Mouse (Mus musculus) heart, embryonic 13.5 days (tissue): ENCODE data around the gene Rnd1. TPM values are rescaled to one million over a fixed set of nuclear protein-coding genes. Genes with fewer than 3 reads are reported as not detected.

Source experiments
- ATAC-seq: fragments of 200-750 bp; cut with Nextera tagmentation; 2 replicates; pipeline ENCODE4 v1.8.0; 2017; ENCODE audit warnings: moderate TSS enrichment; ENCODE audit not compliant: insufficient number of reproducible peaks, low FRiP score, low TSS enrichment; ENCODE audit errors: extremely low read depth
- H3K27ac ChIP-seq: fragments of 300-500 bp; sonication (generic); replicated peaks from 2 replicates; pipeline ENCODE4 v1.5.1; 2015; ENCODE audit warnings: moderate library complexity, mild to moderate bottlenecking, inconsistent platforms
- H3K27me3 ChIP-seq: fragments of 300-500 bp; sonication (generic); replicated peaks from 2 replicates; pipeline ENCODE4 v1.6.1; 2015; ENCODE audit warnings: mild to moderate bottlenecking, inconsistent platforms
- H3K36me3 ChIP-seq: fragments of 300-500 bp; sonication (generic); 2 replicates; pipeline ENCODE4 v1.6.1; 2015; ENCODE audit warnings: mild to moderate bottlenecking, inconsistent platforms
- H3K4me1 ChIP-seq: fragments of 300-500 bp; sonication (generic); 2 replicates; pipeline ENCODE4 v1.6.1; 2015; ENCODE audit warnings: inconsistent platforms
- H3K4me2 ChIP-seq: fragments of 300-500 bp; sonication (generic); 2 replicates; pipeline ENCODE4 v1.6.1; 2015; ENCODE audit warnings: inconsistent platforms, mild to moderate bottlenecking, moderate library complexity
- H3K4me3 ChIP-seq: fragments of 300-500 bp; sonication (generic); 2 replicates; pipeline ENCODE4 v1.5.1; 2015; ENCODE audit warnings: moderate library complexity, mild to moderate bottlenecking, inconsistent platforms
- H3K9ac ChIP-seq: fragments of 300-500 bp; sonication (generic); 2 replicates; pipeline ENCODE4 v1.6.1; 2015; ENCODE audit warnings: inconsistent platforms, mild to moderate bottlenecking, moderate library complexity
- H3K9me3 ChIP-seq: fragments of 300-500 bp; sonication (generic); 2 replicates; pipeline ENCODE4 v1.6.1; 2016; ENCODE audit warnings: inconsistent platforms
- WGBS: fragments of 180-500 bp; shearing (Covaris S2); methylation state at CpG from one replicate; pipeline ENCODE4 v1.1.7; 2015; ENCODE audit warnings: mixed read lengths; 5-methylcytosine and 5-hydroxymethylcytosine counted together
- polyA plus RNA-seq: library from polyadenylated mRNA; unstranded; fragments of >200 nt; fragmentation: Nextera tagmentation; extraction: Ambion mirVana; gene quantifications from 2 replicates; pipeline ENCODE4 v1.2.1, GENCODE M21; 2015

The Rnd1 gene
- polyA plus RNA-seq, 1 experiment from 2014 or later: 1.3 TPM

DNA sequence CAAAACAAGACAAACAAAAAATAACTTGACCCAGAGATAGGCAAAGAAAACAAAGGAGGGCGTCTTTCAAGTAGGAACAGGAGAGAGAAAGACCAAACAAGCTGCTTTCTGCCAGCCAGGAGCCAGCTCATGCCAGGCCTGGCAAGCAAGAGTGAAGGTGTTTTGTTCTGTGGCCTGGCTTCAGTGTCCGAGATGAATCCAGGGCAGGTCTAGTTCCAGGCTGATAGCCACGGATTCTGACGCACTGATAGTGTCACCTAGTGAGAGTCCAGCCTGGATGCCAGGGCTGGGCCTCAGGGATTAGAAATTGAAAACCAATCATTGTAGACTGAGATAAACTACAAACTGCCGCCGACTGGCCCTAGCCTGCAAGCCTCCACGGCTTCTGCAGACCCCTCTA lies 716 bp upstream of the Rnd1 start:
- Histone ChIP-seq H3K4me1 (peaks cover 35% of the 10 kb centered on the region), H3K27me3 (peaks cover 55% of the 10 kb centered on the region), H3K36me3 (no peaks in the 10 kb centered on the region), H3K27ac (no peak overlapping the region), H3K4me2 (0 out of 2 replicates have a peak overlapping the region, but pooled peaks have one; percentile 97), H3K9ac (peak overlapping the region; percentile 7; the same call in 1 of the 2 replicates), H3K4me3 (no peak overlapping the region), H3K9me3 (no peaks in the 10 kb centered on the region)
- ATAC-seq: no peak
- 51% methylated on average over 7 of the region's 7 CpGs for WGBS

GRCm38 (mm10) chr15:98676471-98676870 lies 790 bp downstream of the Rnd1 start:
- 2% methylated on average over 9 of the region's 9 CpGs for WGBS
- Histone ChIP-seq H3K27ac (no peak overlapping the region), H3K9me3 (no peaks in the 10 kb centered on the region), H3K9ac (peak overlapping the region; percentile 78), H3K4me3 (peak overlapping the region; percentile 52), H3K4me1 (peaks cover 42% of the 10 kb centered on the region), H3K36me3 (no peaks in the 10 kb centered on the region), H3K27me3 (peaks cover 55% of the 10 kb centered on the region), H3K4me2 (peak overlapping the region; percentile 97)
- no peak for ATAC-seq

- ATAC-seq: no peak
- H3K4me2 ChIP-seq: peak overlapping the region; percentile 97
- H3K9me3 ChIP-seq: no peaks in the 10 kb centered on the region
- H3K36me3 ChIP-seq: no peaks in the 10 kb centered on the region
- peaks cover 42% of the 10 kb centered on the region for H3K4me1 ChIP-seq
- H3K27me3 ChIP-seq: peaks cover 49% of the 10 kb centered on the region
- H3K9ac ChIP-seq: peak overlapping the region; percentile 78
- no peak overlapping the region for H3K27ac ChIP-seq
- H3K4me3 ChIP-seq: peak overlapping the region; percentile 52
- 5% methylated on average over 14 of the region's 14 CpGs for WGBS
Observed at GRCm38 (mm10) chr15:98675634-98676250, 1.5 kb downstream of the Rnd1 start.

DNA sequence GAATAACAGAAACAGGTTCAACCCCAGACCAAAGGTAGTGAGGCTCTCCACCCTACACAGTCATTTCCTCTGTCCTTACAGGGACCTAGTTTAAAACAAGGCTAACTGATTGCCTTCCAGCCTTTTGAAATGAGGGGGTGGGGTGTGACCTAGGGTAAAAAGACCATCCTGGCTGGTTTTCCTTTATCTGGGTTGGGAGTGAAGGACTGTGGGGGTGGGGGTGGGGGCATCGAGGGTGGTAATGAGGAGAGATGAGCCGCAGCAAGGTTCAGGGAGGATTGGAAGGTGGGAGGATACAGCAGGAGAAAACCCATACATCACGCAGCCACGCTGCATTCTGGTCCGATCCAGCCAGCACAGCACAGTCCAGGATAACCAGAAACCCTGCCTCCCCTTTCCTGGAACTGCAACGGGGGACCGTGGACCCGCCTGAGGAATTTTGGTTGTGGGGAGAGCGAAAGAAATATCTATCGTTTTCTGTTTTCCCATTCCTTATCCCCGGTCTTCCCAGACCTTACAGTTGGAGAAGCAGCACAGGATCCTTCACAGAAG lies 2.2 kb downstream of the Rnd1 start:
- Histone ChIP-seq H3K4me1 (peaks cover 42% of the 10 kb centered on the region), H3K27me3 (peaks cover 52% of the 10 kb centered on the region), H3K9me3 (no peaks in the 10 kb centered on the region), H3K9ac (peak overlapping the region; percentile 78), H3K4me3 (peak overlapping the region; percentile 52; the same call in 1 of the 2 replicates), H3K27ac (no peak overlapping the region), H3K4me2 (peak overlapping the region; percentile 97), H3K36me3 (no peaks in the 10 kb centered on the region)
- 23% methylated on average over 11 of the region's 11 CpGs for WGBS
- no peak for ATAC-seq

GRCm38 (mm10) chr15:98674284-98674993 lies 2.8 kb downstream of the Rnd1 start:
- no peak for ATAC-seq
- H3K9ac ChIP-seq: peak overlapping the region; percentile 33; the same call in 1 of the 2 replicates
- H3K9me3 ChIP-seq: no peaks in the 10 kb centered on the region
- WGBS: 41% methylated on average over 7 of the region's 7 CpGs
- no peak overlapping the region for H3K27ac ChIP-seq
- 0 out of 2 replicates have a peak overlapping the region, but pooled peaks have one; percentile 97 for H3K4me2 ChIP-seq
- peaks cover 56% of the 10 kb centered on the region for H3K27me3 ChIP-seq
- H3K4me1 ChIP-seq: peaks cover 42% of the 10 kb centered on the region
- no peaks in the 10 kb centered on the region for H3K36me3 ChIP-seq
- H3K4me3 ChIP-seq: no peak overlapping the region

DNA sequence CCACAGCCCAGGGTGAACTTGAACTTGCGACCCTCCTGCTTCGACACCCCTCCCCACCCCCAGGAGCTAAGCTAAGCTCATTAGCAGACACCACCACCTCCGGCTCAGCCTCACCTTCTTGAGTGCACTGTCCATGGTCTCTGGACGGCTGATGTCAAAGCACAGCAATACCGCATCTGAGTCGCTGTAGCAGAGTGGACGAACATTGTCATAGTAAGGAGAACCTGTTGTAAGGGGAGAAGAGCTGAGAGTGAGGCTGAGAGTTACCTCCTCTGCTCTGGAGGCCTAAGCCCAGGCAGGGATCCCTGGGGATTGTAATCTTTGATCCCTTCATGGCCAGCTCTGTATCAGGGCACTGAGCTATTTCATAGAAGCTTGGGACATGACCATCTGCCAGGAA lies 3.5 kb downstream of the Rnd1 start:
- Histone ChIP-seq H3K36me3 (no peaks in the 10 kb centered on the region), H3K27ac (no peak overlapping the region), H3K9me3 (no peaks in the 10 kb centered on the region), H3K4me2 (no peak overlapping the region), H3K4me1 (peaks cover 42% of the 10 kb centered on the region), H3K4me3 (no peak overlapping the region), H3K9ac (no peak overlapping the region), H3K27me3 (peaks cover 51% of the 10 kb centered on the region)
- WGBS: 78% methylated on average over 7 of the region's 7 CpGs
- no peak for ATAC-seq

- ATAC-seq: no peak
- no peak overlapping the region for H3K9ac ChIP-seq
- no peak overlapping the region for H3K4me2 ChIP-seq
- 22% methylated on average over 4 of the region's 4 CpGs for WGBS
- H3K4me3 ChIP-seq: no peak overlapping the region
- H3K4me1 ChIP-seq: peaks cover 41% of the 10 kb centered on the region
- peaks cover 42% of the 10 kb centered on the region for H3K27me3 ChIP-seq
- H3K9me3 ChIP-seq: no peaks in the 10 kb centered on the region
- no peaks in the 10 kb centered on the region for H3K36me3 ChIP-seq
- H3K27ac ChIP-seq: peak overlapping the region; percentile 40; the same call in 1 of the 2 replicates
Observed at GRCm38 (mm10) chr15:98672592-98672991, 4.7 kb downstream of the Rnd1 start.

DNA sequence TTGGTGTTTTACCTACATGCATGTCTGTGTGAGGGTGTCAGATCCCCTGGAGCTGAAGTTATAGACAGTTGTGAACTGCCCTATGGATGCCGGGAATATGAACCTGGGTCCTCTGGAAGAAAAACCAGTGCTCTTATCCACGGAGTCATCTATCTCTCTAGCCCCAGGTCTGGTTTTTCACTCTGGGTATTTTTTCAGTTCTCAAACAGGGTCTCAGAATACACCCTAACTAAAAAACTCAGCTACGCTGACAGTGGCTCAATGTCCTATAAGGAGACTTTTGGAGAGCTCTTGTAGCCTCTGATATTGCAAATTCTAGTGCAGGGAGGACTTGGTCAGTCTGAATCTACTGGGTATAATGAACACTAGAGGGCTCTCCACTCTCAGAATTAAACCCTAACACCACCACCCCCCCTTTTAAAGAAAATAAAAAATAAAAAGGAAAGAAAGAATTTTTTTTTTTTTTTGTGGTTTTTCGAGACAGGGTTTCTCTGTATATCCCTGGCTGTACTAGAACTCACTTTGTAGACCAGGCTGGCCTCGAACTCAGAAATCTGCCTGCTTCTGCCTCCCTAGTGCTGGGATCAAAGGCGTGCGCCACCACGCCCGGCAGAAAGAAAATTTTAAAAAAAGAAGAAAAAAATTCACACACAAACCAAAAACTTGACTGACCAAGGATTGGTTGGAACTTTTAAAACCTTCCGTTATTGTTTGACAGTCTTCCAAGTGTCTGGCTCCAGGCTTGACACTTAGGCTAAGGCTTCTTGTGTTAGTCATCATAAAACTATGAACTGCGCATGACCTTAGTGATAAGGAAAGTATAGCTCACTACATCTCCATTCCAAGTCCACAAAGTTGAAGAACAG lies 13.0 kb downstream of the Rnd1 start:
- Histone ChIP-seq H3K4me1 (peaks cover 15% of the 10 kb centered on the region), H3K36me3 (peaks cover 15% of the 10 kb centered on the region), H3K9me3 (no peaks in the 10 kb centered on the region), H3K27ac (no peak overlapping the region), H3K9ac (no peak overlapping the region), H3K27me3 (no peaks in the 10 kb centered on the region), H3K4me3 (no peak overlapping the region), H3K4me2 (no peak overlapping the region)
- no peak for ATAC-seq
- WGBS: 73% methylated on average over 11 of the region's 11 CpGs

- ATAC-seq: peak; percentile 94
- Histone ChIP-seq H3K27me3 (no peaks in the 10 kb centered on the region), H3K9me3 (no peaks in the 10 kb centered on the region), H3K9ac (peak within 1 kb of the TSS; percentile 91), H3K4me2 (peak within 1 kb of the TSS; percentile 83), H3K27ac (peak within 1 kb of the TSS; percentile 84), H3K4me1 (peaks cover 15% of the 10 kb centered on the region), H3K36me3 (peaks cover 29% of the 10 kb centered on the region), H3K4me3 (peak within 1 kb of the TSS; percentile 70)
- 4% methylated on average over 48 of the region's 48 CpGs for whole genome bisulfite sequencing
Observed at GRCm38 (mm10) chr15:98662567-98663545, 14.4 kb downstream of the Rnd1 start, which contains the start of gene Ddx23. Ddx23 (minus strand) TSS chr15:98662894.

- Histone ChIP-seq H3K4me2 (peak overlapping the region; percentile 83), H3K9ac (peak overlapping the region; percentile 91), H3K27me3 (no peaks in the 10 kb centered on the region), H3K4me3 (peak overlapping the region; percentile 70), H3K36me3 (peaks cover 36% of the 10 kb centered on the region), H3K4me1 (peaks cover 15% of the 10 kb centered on the region), H3K27ac (peak overlapping the region; percentile 84), H3K9me3 (no peaks in the 10 kb centered on the region)
- 1% methylated on average over 14 of the region's 14 CpGs for WGBS
- ATAC-seq: no peak
Observed at GRCm38 (mm10) chr15:98662198-98662566, 15.1 kb downstream of the Rnd1 start.
